Mouse (Mus musculus) neutrophil, adult 5-6 weeks (primary cell): ENCODE measurements around the gene Acsl4. TPM values are rescaled to one million over a fixed set of nuclear protein-coding genes. Genes with fewer than 3 reads are reported as not detected.

Experiments used
- ATAC-seq: fragments of 151-379, 151-347 bp; 2 replicates; pipeline ENCODE4 v1.8.0; 2017; ENCODE audit warnings: mild to moderate bottlenecking, moderate TSS enrichment; ENCODE audit not compliant: insufficient number of reproducible peaks, poor library complexity, low FRiP score, severe bottlenecking; ENCODE audit errors: extremely low read depth
- total RNA-seq: library from RNA; stranded (forward); fragments of 200-1000 nt; gene quantifications from 2 replicates; pipeline ENCODE4 v1.2.3, GENCODE M21; 2017

The Acsl4 gene
- total RNA-seq, result 16.7 and 18.6 TPM in 2 replicates

DNA sequence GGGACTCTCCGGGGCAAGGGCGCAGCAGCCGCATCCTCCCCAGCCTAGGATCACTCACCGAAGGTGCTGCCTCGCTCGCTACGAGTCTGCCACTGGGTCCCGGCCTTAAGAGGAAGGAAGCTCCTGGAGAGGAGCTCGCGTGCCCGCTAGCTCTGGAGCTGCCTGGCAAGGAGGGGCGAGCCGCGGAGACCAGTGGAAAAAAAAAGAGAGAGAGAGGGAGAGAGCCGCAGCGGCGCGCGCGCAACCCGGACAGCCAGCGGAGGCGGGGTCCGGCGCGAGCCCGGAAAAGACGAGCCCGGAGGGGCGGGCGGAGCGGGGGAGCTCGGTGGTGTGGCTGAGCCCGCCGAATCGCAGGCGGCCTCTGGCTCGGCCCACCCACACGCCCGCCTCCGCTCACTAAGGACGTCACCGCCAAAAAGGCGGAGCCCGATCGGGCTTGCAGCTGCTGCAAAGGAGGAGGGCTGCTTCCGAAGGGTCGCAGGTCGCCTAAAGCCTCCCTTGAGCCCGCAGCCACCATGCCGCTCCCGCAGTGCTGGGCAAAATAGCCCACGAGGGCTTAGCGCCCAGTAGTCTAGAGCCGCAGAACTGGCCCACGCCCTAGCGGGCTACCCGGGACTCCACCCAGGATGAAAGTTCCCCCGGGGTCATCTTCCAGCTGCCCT lies at the start of gene Acsl4:
Acsl4 (minus strand) TSS at position 289 of the 662 bp plus-strand sequence.
- ATAC-seq, result peak; percentile 89

- ATAC-seq, result no peak
Observed at GRCm38 (mm10) chrX:142437971-142438504, 47.7 kb upstream of the Acsl4 start.

GRCm38 (mm10) chrX:142432846-142433245 lies 42.5 kb upstream of the Acsl4 start:
- ATAC-seq, result no peak

- no peak for ATAC-seq
Observed at GRCm38 (mm10) chrX:142427111-142427510, 36.8 kb upstream of the Acsl4 start.

GRCm38 (mm10) chrX:142426628-142427027 lies 36.3 kb upstream of the Acsl4 start:
- no peak for ATAC-seq

- no peak for ATAC-seq
Observed at GRCm38 (mm10) chrX:142413884-142414283, 23.5 kb upstream of the Acsl4 start.

GRCm38 (mm10) chrX:142410060-142410459 lies 19.7 kb upstream of the Acsl4 start:
- no peak for ATAC-seq

DNA sequence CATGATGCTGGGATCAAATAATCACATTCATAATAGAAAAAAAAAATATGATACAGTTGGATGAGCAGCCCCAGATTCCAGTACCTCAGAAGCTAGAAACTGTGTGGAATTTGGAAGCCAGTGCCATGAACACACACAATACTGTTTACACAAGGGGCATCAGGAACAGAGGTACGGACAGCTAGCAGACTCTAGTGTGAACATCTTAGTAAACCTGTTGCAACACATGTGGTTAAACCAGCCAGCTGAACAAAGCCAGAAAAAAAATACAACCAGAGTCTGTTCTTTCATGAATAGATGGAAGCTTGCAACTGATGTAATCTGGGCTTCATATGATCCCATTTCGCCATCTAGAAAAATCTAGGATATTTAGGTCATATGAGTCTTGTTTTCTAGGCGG lies 19.0 kb upstream of the Acsl4 start:
- no peak for ATAC-seq

DNA sequence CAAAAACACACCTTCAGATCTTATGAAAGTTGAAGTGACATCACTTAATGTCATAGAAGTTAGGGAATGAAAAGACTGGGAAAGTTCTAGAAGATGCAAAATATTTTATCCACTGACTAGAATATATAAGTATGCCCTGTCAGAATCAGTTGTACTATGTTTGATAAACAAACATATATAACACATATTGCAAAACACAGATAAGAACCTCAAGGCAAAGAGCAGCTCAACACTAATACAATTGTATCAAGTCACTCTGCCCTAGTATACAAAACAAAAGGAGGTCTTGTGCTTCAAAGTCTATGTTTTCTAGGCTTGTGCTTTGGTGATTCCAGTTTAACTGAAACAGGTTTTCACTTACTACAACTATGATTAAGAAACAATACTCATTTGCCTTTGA lies 12.8 kb upstream of the Acsl4 start:
- ATAC-seq, result no peak

DNA sequence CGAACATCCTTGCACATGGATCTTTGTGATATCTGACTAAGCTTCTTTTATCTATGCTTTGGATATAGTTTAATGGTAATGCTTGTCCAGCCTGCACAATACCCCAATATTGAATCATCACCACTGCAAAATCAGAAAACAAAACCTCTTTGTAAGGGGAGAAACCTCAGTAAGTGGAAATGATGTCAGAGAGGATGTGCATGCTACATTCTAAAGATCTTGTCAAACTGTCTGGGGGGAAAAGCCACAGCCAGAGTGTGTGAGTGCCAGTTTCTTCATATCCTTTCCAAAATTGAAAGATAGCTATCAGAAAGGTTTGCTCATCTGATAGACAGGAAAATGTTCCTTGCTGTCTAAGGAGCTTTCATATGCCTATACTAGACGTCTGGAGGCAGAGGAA lies 8.3 kb upstream of the Acsl4 start:
- ATAC-seq, result no peak

- no peak for ATAC-seq
Observed at GRCm38 (mm10) chrX:142390909-142391265, 552 bp upstream of the Acsl4 start.

DNA sequence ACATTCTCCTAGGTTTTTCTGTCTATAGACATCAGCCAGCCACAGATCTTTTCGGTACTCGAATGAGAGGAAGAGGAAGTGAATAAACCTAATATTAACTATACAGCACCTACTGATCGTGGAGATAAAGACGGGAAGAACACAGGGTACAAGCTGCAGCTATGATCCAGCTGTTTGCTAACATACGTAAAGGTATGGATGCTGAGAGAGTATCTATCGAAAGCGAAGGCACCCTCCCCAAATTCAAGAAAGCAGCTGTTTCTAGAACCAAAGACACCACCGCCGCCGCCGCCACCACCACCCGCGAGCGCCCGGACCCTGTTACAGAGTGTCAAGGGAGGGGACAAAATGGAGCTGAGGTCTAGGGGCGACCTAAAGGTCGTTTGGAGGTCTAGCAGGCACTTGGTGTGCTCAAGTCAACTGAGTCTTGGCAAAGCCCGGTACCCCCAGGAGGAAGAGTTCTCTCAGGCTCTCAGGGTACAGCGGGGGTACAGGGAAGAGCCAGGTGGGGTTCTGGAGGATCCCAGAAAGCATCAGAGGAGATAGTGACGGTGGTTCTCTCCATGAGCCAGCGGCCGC lies 665 bp downstream of the Acsl4 start:
- no peak for ATAC-seq

DNA sequence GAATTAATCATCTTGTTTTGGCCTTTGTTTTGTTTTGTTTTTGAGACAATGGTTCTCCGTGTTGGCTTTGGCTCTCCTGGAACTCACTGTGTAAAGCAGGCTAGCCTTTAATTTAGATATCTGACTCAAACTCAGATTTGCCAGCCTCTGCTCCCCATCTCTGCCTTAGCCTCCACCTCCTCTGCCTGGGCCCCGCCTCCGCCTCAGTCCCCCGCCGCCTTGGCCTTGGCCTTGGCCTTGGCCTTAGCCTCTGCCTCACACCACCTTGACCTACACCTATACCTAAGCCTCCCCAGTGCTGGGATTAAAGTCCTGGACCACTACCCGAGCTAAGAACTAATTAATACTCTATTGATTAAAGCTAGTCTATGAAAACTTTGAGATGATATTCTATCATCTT lies 2.2 kb downstream of the Acsl4 start:
- ATAC-seq, result no peak

GRCm38 (mm10) chrX:142387634-142388033 lies 2.7 kb downstream of the Acsl4 start:
- ATAC-seq, result no peak

DNA sequence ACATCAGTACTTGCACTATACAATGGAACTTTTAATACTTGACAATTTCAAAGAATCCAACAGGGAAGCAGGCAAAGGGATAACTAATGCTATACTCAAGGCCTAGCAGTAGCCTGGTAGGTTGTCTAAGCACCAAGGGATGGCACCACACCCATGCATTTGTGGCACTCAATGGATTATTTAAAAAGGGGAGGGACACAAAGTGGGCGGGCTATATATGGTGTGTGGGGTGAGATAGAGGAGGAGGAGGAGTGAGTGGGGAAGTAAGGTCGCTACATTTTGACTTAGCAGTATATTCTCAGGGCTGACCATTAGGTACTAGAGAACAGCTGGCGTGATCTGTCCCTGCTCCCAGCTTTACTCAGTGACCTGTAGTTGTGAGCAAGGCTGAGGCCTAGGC lies 5.4 kb downstream of the Acsl4 start:
- ATAC-seq, result 0 out of 2 replicates have a peak, but pooled peaks have one; percentile 13

DNA sequence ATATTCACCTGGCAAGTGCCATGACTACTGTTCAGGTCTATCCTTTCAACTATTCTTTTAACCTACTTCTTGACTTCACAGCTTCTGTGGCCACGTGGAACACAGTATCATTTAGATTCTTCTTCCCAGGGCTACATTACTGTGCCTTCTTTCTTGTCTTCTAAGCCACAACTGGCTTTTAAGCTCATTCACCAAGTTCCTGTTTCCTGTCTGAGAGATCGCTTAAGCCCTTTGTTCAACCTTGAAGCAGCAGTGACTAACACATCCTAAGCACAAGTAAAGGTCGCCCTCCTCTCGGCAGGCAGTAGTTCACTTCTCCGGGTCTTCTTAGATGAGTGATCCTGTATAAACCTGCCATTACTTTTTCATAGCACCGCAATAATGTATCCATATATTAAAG lies 10.4 kb downstream of the Acsl4 start:
- ATAC-seq, result no peak

- no peak for ATAC-seq
Observed at GRCm38 (mm10) chrX:142378048-142378447, 12.3 kb downstream of the Acsl4 start.

- no peak for ATAC-seq
Observed at GRCm38 (mm10) chrX:142377358-142377757, 13.0 kb downstream of the Acsl4 start.

DNA sequence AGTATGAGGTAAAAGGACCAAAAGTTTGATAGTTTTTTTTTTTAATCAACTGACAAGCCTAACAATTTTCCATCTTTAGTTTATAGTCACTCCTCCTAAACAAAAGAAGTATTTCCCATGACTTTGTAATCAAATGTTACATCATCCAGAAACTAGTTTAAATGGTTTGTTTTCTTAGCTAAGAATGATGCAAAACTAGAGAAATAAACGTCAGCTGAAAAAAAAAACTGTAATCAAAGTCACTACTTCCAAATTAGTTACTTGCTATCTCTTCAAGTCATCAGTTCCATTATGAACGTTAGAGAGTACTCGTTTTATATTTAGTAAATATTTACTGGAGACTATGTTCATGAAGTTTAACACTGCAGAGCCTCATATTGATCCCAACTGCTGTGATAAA lies 13.6 kb downstream of the Acsl4 start:
- no peak for ATAC-seq

DNA sequence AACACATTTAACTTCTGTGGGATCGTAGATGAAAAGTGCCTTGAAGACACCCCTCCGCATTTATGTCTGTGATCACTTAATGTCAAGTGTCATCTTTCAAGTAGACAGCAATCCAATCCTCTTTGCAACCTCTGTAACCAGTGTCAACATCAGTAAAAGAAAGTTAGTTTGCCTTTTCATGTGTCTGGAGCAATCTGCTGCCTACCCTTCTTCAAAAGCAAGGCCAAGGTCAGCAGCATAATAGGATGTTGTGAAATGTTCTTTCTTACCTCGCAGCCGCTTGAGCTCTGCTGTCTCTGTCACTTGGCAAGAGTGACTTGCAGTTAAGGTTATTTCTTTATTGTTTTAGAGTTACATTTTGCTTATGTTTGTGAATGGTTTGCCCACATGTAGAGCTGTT lies 14.8 kb downstream of the Acsl4 start:
- ATAC-seq, result no peak

- ATAC-seq, result peak; percentile 74
Observed at GRCm38 (mm10) chrX:142372393-142372792, 17.9 kb downstream of the Acsl4 start.
